Mouse (Mus musculus): Measurements from ENCODE around the gene Vasp. TPM values are rescaled to one million over a fixed set of nuclear protein-coding genes. Genes with fewer than 3 reads are reported as not detected.

Vasp gene
- polyA plus RNA-seq, 1 experiment from 2014 or later = 52.7 TPM

GRCm38 (mm10) chr7:19239986-19240385, 31.6 kb downstream of the Vasp start:
- 80% methylated on average over 1 of the region's 4 CpGs for WGBS
- H3K27ac ChIP-seq = no peak overlapping the region
- ATAC-seq (ENCODE audit: low FRiP score) = 0 out of 2 replicates have a peak, but pooled peaks have one; percentile 26

DNA sequence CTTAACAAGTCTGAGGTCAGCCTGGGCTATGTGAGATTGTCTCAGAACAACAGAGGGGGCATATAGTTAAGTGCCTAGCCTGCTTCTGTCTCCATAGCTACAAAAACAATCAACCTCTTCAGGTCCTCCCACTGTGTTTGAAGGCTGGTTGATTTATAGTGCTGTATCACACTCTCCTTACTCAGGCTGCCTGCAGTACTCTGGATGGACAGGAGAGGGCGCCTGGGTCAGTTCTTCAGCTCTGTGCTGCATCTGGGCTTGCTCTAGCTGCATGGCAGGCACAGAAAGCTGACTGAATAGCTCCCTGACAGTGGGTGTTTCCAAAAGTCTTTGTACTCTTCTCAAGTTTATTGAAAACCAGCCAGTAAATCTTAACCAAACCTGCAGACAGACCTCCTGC, 32.2 kb downstream of the Vasp start:
- Histone ChIP-seq H3K36me3 (no peaks in the 10 kb centered on the region), H3K9me3 (replicated peaks) (no peaks in the 10 kb centered on the region), H3K4me1 (peaks cover 15% of the 10 kb centered on the region), H3K27ac (no peak overlapping the region), H3K4me2 (replicated peaks) (no peak overlapping the region), H3K27me3 (no peaks in the 10 kb centered on the region), H3K4me3 (no peak overlapping the region), H3K9ac (no peak overlapping the region)
- peak; percentile 86 for ATAC-seq (ENCODE audit: low FRiP score)
- WGBS = 0% methylated on average over 1 of the region's 1 CpGs

More at GRCm38 (mm10) chr7:19239986-19240385, 31.6 kb downstream of the Vasp start:
- H3K9me3 ChIP-seq (replicated peaks) = no peaks in the 10 kb centered on the region
- H3K4me3 ChIP-seq = no peak overlapping the region
- no peak overlapping the region for H3K4me2 ChIP-seq (replicated peaks)
- peaks cover 4% of the 10 kb centered on the region for H3K36me3 ChIP-seq
- no peaks in the 10 kb centered on the region for H3K27me3 ChIP-seq
- peaks cover 15% of the 10 kb centered on the region for H3K4me1 ChIP-seq
- no peak overlapping the region for H3K9ac ChIP-seq

DNA sequence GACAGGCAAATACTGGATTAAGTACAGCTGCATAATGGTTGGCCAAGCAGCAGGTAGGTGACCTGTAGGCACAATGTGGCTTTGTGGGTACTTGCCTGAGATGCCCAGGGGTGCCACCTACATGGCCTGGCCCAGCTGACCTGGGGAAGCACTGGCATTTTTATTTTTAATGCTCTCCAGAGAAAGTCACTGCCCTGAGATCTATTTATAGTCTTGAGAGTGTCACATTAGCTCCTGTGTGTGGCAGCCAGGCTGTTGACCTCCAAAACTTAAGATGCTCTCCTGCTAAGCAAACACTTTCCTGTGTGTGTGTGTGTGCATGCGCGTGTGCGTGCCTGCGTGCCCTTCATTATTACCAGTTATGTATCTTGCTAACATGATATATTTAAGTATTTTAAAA, 33.3 kb downstream of the Vasp start:
- H3K27ac ChIP-seq = no peak overlapping the region
- 94% methylated on average over 4 of the region's 4 CpGs for WGBS
- no peak for ATAC-seq (ENCODE audit: low FRiP score)
- H3K4me1 ChIP-seq = peaks cover 10% of the 10 kb centered on the region
- H3K9me3 ChIP-seq (replicated peaks) = no peaks in the 10 kb centered on the region
- H3K9ac ChIP-seq = no peak overlapping the region
- no peak overlapping the region for H3K4me2 ChIP-seq (replicated peaks)
- no peaks in the 10 kb centered on the region for H3K27me3 ChIP-seq
- no peak overlapping the region for H3K4me3 ChIP-seq
- no peaks in the 10 kb centered on the region for H3K36me3 ChIP-seq

- Histone ChIP-seq H3K4me1 (peaks cover 10% of the 10 kb centered on the region), H3K9ac (peak overlapping the region; percentile 8; the same call in 1 of the 2 replicates), H3K27me3 (no peaks in the 10 kb centered on the region), H3K4me3 (no peak overlapping the region), H3K9me3 (replicated peaks) (no peaks in the 10 kb centered on the region), H3K27ac (no peak overlapping the region), H3K4me2 (replicated peaks) (no peak overlapping the region), H3K36me3 (peaks cover 4% of the 10 kb centered on the region; the same call in 1 of the 2 replicates)
- no peak for ATAC-seq (ENCODE audit: low FRiP score)
- WGBS = 83% methylated on average over 2 of the region's 2 CpGs
Observed at GRCm38 (mm10) chr7:19236411-19236810, 35.2 kb downstream of the Vasp start.

GRCm38 (mm10) chr7:19235092-19235671, 36.4 kb downstream of the Vasp start:
- Histone ChIP-seq H3K9me3 (replicated peaks) (no peaks in the 10 kb centered on the region), H3K27ac (no peak overlapping the region), H3K4me1 (peaks cover 10% of the 10 kb centered on the region), H3K4me3 (no peak overlapping the region), H3K9ac (no peak overlapping the region), H3K36me3 (peaks cover 4% of the 10 kb centered on the region; the same call in 1 of the 2 replicates), H3K27me3 (no peaks in the 10 kb centered on the region), H3K4me2 (replicated peaks) (no peak overlapping the region)
- WGBS = 94% methylated on average over 2 of the region's 2 CpGs
- ATAC-seq (ENCODE audit: low FRiP score) = no peak

GRCm38 (mm10) chr7:19234652-19235051, 37.0 kb downstream of the Vasp start:
- ATAC-seq (ENCODE audit: low FRiP score) = no peak
- 80% methylated on average over 5 of the region's 5 CpGs for WGBS

DNA sequence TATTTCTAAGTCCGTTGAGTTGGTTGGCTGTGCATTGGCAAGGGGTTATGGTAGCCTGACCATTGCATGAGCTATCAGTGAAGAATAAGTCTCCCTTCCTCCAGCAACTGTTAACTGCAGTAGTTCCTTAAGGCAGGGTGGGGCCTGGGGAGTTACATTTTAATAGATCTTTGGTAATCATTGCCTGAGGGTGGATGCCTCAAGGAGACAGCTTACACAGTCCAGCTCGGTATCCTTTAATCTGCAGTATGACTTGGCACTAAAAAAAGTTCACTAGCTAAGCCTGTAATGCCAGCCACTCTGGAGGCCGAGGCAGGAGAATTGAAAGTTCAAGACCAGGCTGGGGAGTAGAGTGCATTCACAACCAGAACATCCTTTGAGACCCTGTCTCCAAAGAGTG, 39.8 kb downstream of the Vasp start:
- 95% methylated on average over 3 of the region's 3 CpGs for WGBS
- Histone ChIP-seq H3K9ac (no peak overlapping the region), H3K4me1 (peaks cover 16% of the 10 kb centered on the region), H3K4me3 (no peak overlapping the region), H3K36me3 (peaks cover 4% of the 10 kb centered on the region; the same call in 1 of the 2 replicates), H3K27ac (no peak overlapping the region), H3K9me3 (replicated peaks) (no peaks in the 10 kb centered on the region), H3K4me2 (replicated peaks) (no peak overlapping the region), H3K27me3 (no peaks in the 10 kb centered on the region)
- no peak for ATAC-seq (ENCODE audit: low FRiP score)

More at GRCm38 (mm10) chr7:19234652-19235051, 37.0 kb downstream of the Vasp start:
- peaks cover 4% of the 10 kb centered on the region; the same call in 1 of the 2 replicates for H3K36me3 ChIP-seq
- H3K27ac ChIP-seq = no peak overlapping the region
- H3K9me3 ChIP-seq (replicated peaks) = no peaks in the 10 kb centered on the region
- no peak overlapping the region for H3K4me3 ChIP-seq
- no peak overlapping the region for H3K9ac ChIP-seq
- H3K4me1 ChIP-seq = peaks cover 11% of the 10 kb centered on the region
- no peaks in the 10 kb centered on the region for H3K27me3 ChIP-seq
- no peak overlapping the region for H3K4me2 ChIP-seq (replicated peaks)

DNA sequence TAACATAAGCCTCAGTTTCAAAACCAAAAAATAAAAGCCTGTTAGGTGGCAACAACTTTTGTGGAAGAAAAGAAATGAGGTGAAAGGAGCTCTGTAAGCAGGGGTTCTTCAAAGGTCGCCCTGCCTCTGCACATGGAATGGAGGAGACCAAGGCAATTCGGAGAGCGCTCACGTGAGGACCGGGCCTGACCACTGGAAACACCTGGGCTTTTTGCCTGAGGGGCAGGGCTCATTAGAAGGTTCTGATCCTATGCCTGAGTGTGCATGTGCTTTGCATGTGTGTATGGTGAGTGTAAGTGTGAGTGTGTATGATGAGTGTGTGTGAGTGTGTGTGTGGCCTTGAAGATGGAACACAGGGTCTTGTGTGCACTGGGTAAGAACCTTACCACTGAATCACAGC, 40.7 kb downstream of the Vasp start:
- no peaks in the 10 kb centered on the region for H3K27me3 ChIP-seq
- no peak overlapping the region for H3K4me3 ChIP-seq
- no peaks in the 10 kb centered on the region for H3K9me3 ChIP-seq (replicated peaks)
- H3K27ac ChIP-seq = no peak overlapping the region
- 97% methylated on average over 5 of the region's 5 CpGs for WGBS
- peaks cover 19% of the 10 kb centered on the region for H3K4me1 ChIP-seq
- H3K9ac ChIP-seq = no peak overlapping the region
- peaks cover 4% of the 10 kb centered on the region; the same call in 1 of the 2 replicates for H3K36me3 ChIP-seq
- no peak for ATAC-seq (ENCODE audit: low FRiP score)
- no peak overlapping the region for H3K4me2 ChIP-seq (replicated peaks)

- Histone ChIP-seq H3K4me3 (0 out of 2 replicates have a peak overlapping the region, but pooled peaks have one; percentile 3), H3K9ac (peak overlapping the region; percentile 67; the same call in 1 of the 2 replicates), H3K9me3 (replicated peaks) (no peaks in the 10 kb centered on the region), H3K4me2 (replicated peaks) (peak overlapping the region; percentile 71), H3K4me1 (peaks cover 19% of the 10 kb centered on the region), H3K27me3 (no peaks in the 10 kb centered on the region), H3K27ac (no peak overlapping the region), H3K36me3 (peaks cover 10% of the 10 kb centered on the region; the same call in 1 of the 2 replicates)
- WGBS = 98% methylated on average over 2 of the region's 2 CpGs
- no peak for ATAC-seq (ENCODE audit: low FRiP score)
Observed at GRCm38 (mm10) chr7:19230041-19230580, 41.5 kb downstream of the Vasp start.

DNA sequence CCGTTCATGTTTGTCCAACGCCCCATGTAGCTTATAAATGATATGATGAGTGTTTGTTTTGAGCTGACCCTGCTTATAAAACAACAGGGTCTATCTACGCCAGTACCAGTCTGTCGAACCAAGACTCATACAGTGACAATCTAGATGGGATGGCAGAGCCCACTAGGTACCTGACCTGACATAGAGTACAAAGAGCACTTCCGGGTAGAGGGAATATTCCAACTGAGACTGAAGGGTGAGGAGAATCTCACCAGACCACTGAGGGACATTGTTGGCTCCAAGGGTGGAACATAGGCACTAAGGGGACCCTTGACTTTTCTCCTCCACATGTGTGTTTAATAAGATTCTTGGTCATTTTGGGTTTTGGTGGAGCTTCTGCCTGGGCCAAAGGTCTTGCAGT, 42.2 kb downstream of the Vasp start:
- H3K4me1 ChIP-seq = peaks cover 19% of the 10 kb centered on the region
- peak overlapping the region; percentile 60 for H3K4me3 ChIP-seq
- peaks cover 12% of the 10 kb centered on the region; the same call in 1 of the 2 replicates for H3K36me3 ChIP-seq
- H3K4me2 ChIP-seq (replicated peaks) = peak overlapping the region; percentile 71
- H3K9ac ChIP-seq = peak overlapping the region; percentile 67
- no peaks in the 10 kb centered on the region for H3K9me3 ChIP-seq (replicated peaks)
- ATAC-seq (ENCODE audit: low FRiP score) = no peak
- no peaks in the 10 kb centered on the region for H3K27me3 ChIP-seq
- 47% methylated on average over 5 of the region's 5 CpGs for WGBS
- peak overlapping the region; percentile 99 for H3K27ac ChIP-seq

DNA sequence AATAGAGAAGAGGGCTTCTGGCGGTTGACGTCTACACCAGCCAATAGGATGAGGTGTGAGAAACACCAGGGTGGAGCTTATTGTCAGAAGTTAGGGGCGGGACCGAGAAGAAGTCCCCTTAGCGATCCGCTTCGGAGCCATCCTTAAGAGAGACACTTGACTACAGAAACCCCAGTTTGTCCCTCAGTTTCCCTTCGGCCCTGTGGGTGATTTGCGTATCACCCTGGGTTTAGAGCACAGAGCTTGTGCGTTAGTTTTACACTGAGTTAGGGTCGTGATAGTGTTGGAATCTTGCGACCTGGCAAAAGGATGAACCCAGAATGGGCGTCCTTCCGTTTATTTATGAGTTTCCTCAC, 42.8 kb downstream of the Vasp start:
- Histone ChIP-seq H3K4me2 (replicated peaks) (peak overlapping the region; percentile 71), H3K9ac (peak overlapping the region; percentile 67), H3K27me3 (no peaks in the 10 kb centered on the region), H3K4me1 (peaks cover 19% of the 10 kb centered on the region), H3K4me3 (peak overlapping the region; percentile 60), H3K9me3 (replicated peaks) (no peaks in the 10 kb centered on the region), H3K36me3 (peaks cover 12% of the 10 kb centered on the region; the same call in 1 of the 2 replicates), H3K27ac (peak overlapping the region; percentile 99)
- ATAC-seq (ENCODE audit: low FRiP score) = no peak
- WGBS = 0% methylated on average over 14 of the region's 14 CpGs

DNA sequence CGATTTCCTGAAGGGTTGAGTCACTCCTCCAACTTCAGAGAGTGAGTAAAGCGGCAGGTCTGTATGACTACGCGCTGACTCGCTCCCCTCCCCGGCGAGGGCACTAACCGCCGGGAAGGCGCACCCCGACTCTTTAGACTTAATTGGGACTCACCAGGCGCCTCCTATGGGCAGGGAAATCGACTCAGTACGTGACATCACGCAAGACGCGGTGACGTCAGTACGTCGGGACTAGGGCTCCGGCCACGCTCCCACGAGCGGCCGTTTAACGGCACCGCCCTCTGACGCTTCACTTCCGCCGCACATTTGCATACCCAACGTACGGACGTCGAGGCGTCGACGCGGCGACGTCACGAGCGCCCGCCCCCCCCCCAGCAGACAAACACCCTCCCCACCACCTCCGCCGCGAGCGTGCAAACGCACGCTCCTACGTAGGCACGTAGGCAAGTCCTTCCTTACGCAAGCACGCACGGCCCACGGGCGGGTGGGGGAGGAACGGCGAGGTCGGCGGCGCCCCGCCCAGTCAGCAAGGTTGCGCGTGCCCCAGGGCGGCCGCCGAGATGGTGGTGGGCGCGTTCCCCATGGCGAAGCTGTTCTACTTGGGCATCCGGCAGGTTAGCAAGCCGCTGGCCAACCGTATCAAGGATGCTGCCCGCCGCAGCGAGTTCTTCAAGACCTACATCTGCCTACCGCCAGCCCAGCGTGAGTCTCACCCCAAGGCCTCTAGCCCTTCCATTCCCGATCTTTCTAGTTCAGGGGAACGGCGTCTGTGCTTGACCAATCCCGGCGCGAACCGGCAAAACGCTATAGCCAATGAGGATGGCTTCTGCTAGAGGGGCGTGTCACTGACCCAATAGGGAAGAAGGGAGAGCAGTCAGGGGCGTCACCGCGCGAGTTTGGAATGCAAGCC, 43.5 kb downstream of the Vasp start, which contains the start of gene Opa3:
Gene Opa3 (plus strand): TSS at position 452 of the 910 bp plus-strand sequence.
- Histone ChIP-seq H3K27ac (peak within 1 kb of the TSS; percentile 99), H3K27me3 (no peaks in the 10 kb centered on the region), H3K4me2 (replicated peaks) (peak within 1 kb of the TSS; percentile 81), H3K9me3 (replicated peaks) (no peaks in the 10 kb centered on the region), H3K36me3 (peaks cover 12% of the 10 kb centered on the region; the same call in 1 of the 2 replicates), H3K4me3 (peak within 1 kb of the TSS; percentile 60), H3K4me1 (peaks cover 19% of the 10 kb centered on the region), H3K9ac (peak within 1 kb of the TSS; percentile 78)
- WGBS = under 1% methylated on average over 91 of the region's 91 CpGs
- ATAC-seq (ENCODE audit: low FRiP score) = peak; percentile 95

Data from hindbrain, embryonic 12.5 days (tissue).